Comparison of ENCODE assay signal across 8 mouse cellular contexts in the genomic region with DNA sequence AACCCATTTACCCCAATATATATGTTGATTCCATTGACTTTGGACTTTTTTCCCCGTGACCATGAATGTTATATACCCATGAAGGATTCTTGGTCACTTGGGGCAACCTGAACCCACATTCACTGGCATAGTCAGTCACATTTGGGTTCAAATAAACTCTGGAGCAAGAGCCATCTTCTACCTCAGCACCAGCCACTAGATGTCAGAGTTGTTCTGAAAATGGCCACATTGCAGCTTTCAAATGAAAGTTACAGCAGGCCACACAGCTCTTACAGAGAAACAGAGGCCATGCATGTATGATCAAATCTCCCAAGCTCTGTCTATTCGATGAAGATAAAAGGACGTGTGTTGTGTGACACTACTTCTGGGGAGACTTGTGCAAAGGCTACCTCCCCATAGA. TPM values are rescaled to one million over a fixed set of nuclear protein-coding genes. Genes with fewer than 3 reads are reported as not detected.
A peak's percentile ranks its signal among the peaks of the same experiment; 100 is the strongest.
DNase-seq lines count a peak whose midpoint lies in the region; ATAC-seq and TF ChIP-seq lines count a peak whose summit lies in the region.
"Had no signal": no experiment of that assay in that cellular context is flagged by ENCODE, and none has a peak within 500 bp of the region (broad histone marks: within the 10 kb centered on the region; RNA-seq: fewer than 3 reads in every experiment).

No protein-coding gene starts in this region.

- no peaks in the 10 kb centered on the region for H3K27me3 ChIP-seq in MEL (ENCODE audit: control insufficient read depth in 1 of 2, insufficient read depth in 2 of 2, low read length in 2 of 2)
- H3K27me3 ChIP-seq: lung, embryonic 15.5 days had no signal

- H3K4me1 ChIP-seq in MEL (ENCODE audit: control insufficient read depth in 1 of 2, insufficient read depth in 2 of 2, low read length in 2 of 2) = no peaks in the 10 kb centered on the region
- H3K4me1 ChIP-seq: lung, embryonic 15.5 days had no signal

- TF ChIP-seq POLR2A in MEL (IDR thresholded peaks at IDR 0.05; ENCODE audit: control insufficient read depth in 1 of 2, insufficient read depth in 1 of 2, low read depth in 1 of 2, low read length in 2 of 2, poor library complexity in 1 of 2) = no peak

- DNase-seq in left cerebral cortex, adult 2 months (ENCODE audit: extremely low spot score in 1 of 2, low spot score in 2 of 2) = no peak
- no peak for DNase-seq in left cerebral cortex, postnatal 36 days (ENCODE audit: low spot score in 2 of 2)
- peak; percentile 80 for DNase-seq in MEL (ENCODE audit: low read depth, low spot score)
- peak; percentile 15 for DNase-seq in c-Kit-positive CD71-positive TER-119-positive erythroid progenitor cells, embryonic 14.5 days (ENCODE audit: low spot score)
- DNase-seq in layer of hippocampus, adult 9-10 months (ENCODE audit: low spot score) = peak; percentile 55
- DNase-seq in frontal cortex, postnatal 25 days (ENCODE audit: low spot score in 2 of 2) = no peak

- H3K36me3 ChIP-seq in MEL (ENCODE audit: control insufficient read depth in 1 of 2, insufficient read depth in 2 of 2, low read length in 2 of 2) = no peaks in the 10 kb centered on the region
- H3K36me3 ChIP-seq: lung, embryonic 15.5 days had no signal

- TF ChIP-seq CTCF in left cerebral cortex, adult 2 months (IDR thresholded peaks at IDR 0.05) = peak; percentile 63
- TF ChIP-seq CTCF in MEL (IDR thresholded peaks at IDR 0.05 in 2 of 3, conservative IDR thresholded peaks at IDR 0.05 in 1 of 3; ENCODE audit: control insufficient read depth in 1 of 3, insufficient read depth in 1 of 3, low read depth in 2 of 3, low read length in 3 of 3, poor library complexity in 1 of 3, severe bottlenecking in 1 of 3) = peak; percentile 49 to 97 (median 66)

- H3K9ac ChIP-seq in MEL (ENCODE audit: control insufficient read depth, low read depth, low read length, poor library complexity, severe bottlenecking) = no peak overlapping the region; the same call in 1 of the 2 replicates
- H3K9ac ChIP-seq: lung, embryonic 15.5 days had no signal

- no peak for TF ChIP-seq EP300 in MEL (IDR thresholded peaks at IDR 0.05; ENCODE audit: low read depth in 1 of 2, low read length in 2 of 2)

- H3K4me3 ChIP-seq in left cerebral cortex, adult 2 months = no peak overlapping the region
- no peak overlapping the region for H3K4me3 ChIP-seq in MEL (ENCODE audit: control insufficient read depth in 1 of 2, insufficient read depth in 1 of 2, low read depth in 2 of 2, low read length in 2 of 2)
- H3K4me3 ChIP-seq: lung, embryonic 15.5 days had no signal

- ATAC-seq in neutrophil, adult 5-6 weeks (ENCODE audit: extremely low read depth, insufficient number of reproducible peaks, low FRiP score, poor library complexity, severe bottlenecking) = peak; percentile 55; the same call in 1 of the 2 replicates

- peak; percentile 97 for TF ChIP-seq RAD21 in MEL (IDR thresholded peaks at IDR 0.05; ENCODE audit: low read depth, low read length)

- H3K79me2 ChIP-seq in MEL (ENCODE audit: control insufficient read depth, insufficient read depth, low read length, poor library complexity) = no peaks in the 10 kb centered on the region

- intact Hi-C loops in left cerebral cortex, adult 2 months (cut with DNase I) = loop anchor here (1.0 to 5.0 kb wide), 3 partner anchors 50 to 184 kb away; a partner anchor contains a TSS
- intact Hi-C loops in left cerebral cortex, postnatal 36 days (cut with DNase I) = loop anchor here (2.0 to 5.0 kb wide), 2 partner anchors 116 to 189 kb away; a partner anchor contains a TSS

- no peak overlapping the region for H3K27ac ChIP-seq in left cerebral cortex, adult 2 months
- no peak overlapping the region for H3K27ac ChIP-seq in MEL (ENCODE audit: control insufficient read depth, low read depth, low read length)
- H3K27ac ChIP-seq: lung, embryonic 15.5 days had no signal

- no peaks in the 10 kb centered on the region for H3K9me3 ChIP-seq in MEL (replicated peaks; ENCODE audit: insufficient read depth, low read length)
- H3K9me3 ChIP-seq: lung, embryonic 15.5 days had no signal

TF ChIP-seq in MEL, 35 proteins besides CTCF, POLR2A, EP300 and RAD21:
- TF ChIP-seq MYB (IDR thresholded peaks at IDR 0.05; ENCODE audit: low read depth, low read length) (no peak), MYC (IDR thresholded peaks at IDR 0.05; ENCODE audit: low read depth, low read length) (0 out of 2 replicates have a peak, but pooled peaks have one; percentile 41), ZC3H11A (IDR thresholded peaks at IDR 0.05; ENCODE audit: low read depth, low read length) (peak; percentile 94), SIN3A (IDR thresholded peaks at IDR 0.05; ENCODE audit: low read length) (peak; percentile 62; the same call in 1 of the 2 replicates), BHLHE40 (IDR thresholded peaks at IDR 0.05; ENCODE audit: borderline replicate concordance, low read depth, low read length) (0 out of 2 replicates have a peak, but pooled peaks have one; percentile 23), RCOR1 (IDR thresholded peaks at IDR 0.05; ENCODE audit: low read depth, low read length) (no peak), USF2 (IDR thresholded peaks at IDR 0.05; ENCODE audit: borderline replicate concordance in 1 of 2, insufficient read depth in 1 of 2, low read depth in 1 of 2, low read length in 2 of 2) (no peak), SMC3 (IDR thresholded peaks at IDR 0.05; ENCODE audit: low read depth, low read length) (peak; percentile 91), NRF1 (IDR thresholded peaks at IDR 0.05; ENCODE audit: insufficient read depth, low read depth, low read length, poor library complexity, severe bottlenecking) (no peak), TBP (IDR thresholded peaks at IDR 0.05; ENCODE audit: low read depth, low read length) (0 out of 2 replicates have a peak, but pooled peaks have one; percentile 34), ELF1 (IDR thresholded peaks at IDR 0.05; ENCODE audit: low read depth, low read length) (0 out of 2 replicates have a peak, but pooled peaks have one; percentile 6)

RNA-seq across cellular contexts. Expression of a gene that starts 11.6 kb away (rescaled TPM):
- total RNA-seq in left cerebral cortex, adult 2 months (2021) = not detected
- total RNA-seq in left cerebral cortex, postnatal 36 days (2021) = not detected
- 12.4 and 18.5 TPM in 2 replicates for total RNA-seq in MEL (2012; rRNA removed)
- 10 to 100 TPM in 1 of 2 experiments, not detected in 1; 35.8 TPM for polyA plus RNA-seq in MEL (2012; ENCODE audit: insufficient read depth in 1 of 2, insufficient read length in 2 of 2, low read depth in 1 of 2, low replicate concordance in 2 of 2, missing spikeins in 1 of 2)
- total RNA-seq in neutrophil, adult 5-6 weeks (2017) = 2.3 and 7.6 TPM in 2 replicates

RNA-seq across cellular contexts. Expression of a gene that starts 49.8 kb away (rescaled TPM):
- total RNA-seq in left cerebral cortex, adult 2 months (2021) = 10 to 100 TPM; 49.5 to 56.7 TPM
- 10 to 100 TPM; 46.2 to 62.4 TPM for total RNA-seq in left cerebral cortex, postnatal 36 days (2021)
- total RNA-seq in MEL (2012; rRNA removed) = 21.3 and 26.4 TPM in 2 replicates
- polyA plus RNA-seq in MEL (2012; ENCODE audit: insufficient read depth in 1 of 2, insufficient read length in 2 of 2, low read depth in 1 of 2, low replicate concordance in 2 of 2, missing spikeins in 1 of 2) = 10 to 100 TPM in 1 of 2 experiments, not detected in 1; 29.4 TPM
- 23.9 and 25.6 TPM in 2 replicates for total RNA-seq in neutrophil, adult 5-6 weeks (2017)

Comparison
In these comparisons a context has a peak if more than half of its experiments do, and no peak if none do; other contexts are left out.
1. DNase-seq: peak in MEL (single experiment), c-Kit-positive CD71-positive TER-119-positive erythroid progenitor cells, embryonic 14.5 days (single experiment) and layer of hippocampus, adult 9-10 months (single experiment); none in left cerebral cortex, adult 2 months (0 of 2), left cerebral cortex, postnatal 36 days (0 of 2) and frontal cortex, postnatal 25 days (0 of 2).